Mouse (Mus musculus) kidney, embryonic 15.5 days (tissue): Measurements from ENCODE around the gene Cpsf2. TPM values are rescaled to one million over a fixed set of nuclear protein-coding genes. Genes with fewer than 3 reads are reported as not detected.

Experiments
- ATAC-seq: fragments of 200-750 bp; cut with Nextera tagmentation; replicated peaks from 2 replicates; pipeline ENCODE4 v1.8.0; 2017; ENCODE audit warnings: moderate TSS enrichment; ENCODE audit not compliant: low FRiP score
- H3K27ac ChIP-seq: fragments of 300-500 bp; sonication (generic); 2 replicates; pipeline ENCODE4 v1.5.1; 2015; ENCODE audit warnings: mild to moderate bottlenecking, inconsistent platforms
- H3K27me3 ChIP-seq: fragments of 300-500 bp; sonication (generic); 2 replicates; pipeline ENCODE4 v1.6.1; 2015; ENCODE audit warnings: inconsistent platforms
- H3K36me3 ChIP-seq: fragments of 300-500 bp; sonication (generic); 2 replicates; pipeline ENCODE4 v1.6.1; 2015; ENCODE audit warnings: inconsistent platforms
- H3K4me1 ChIP-seq: fragments of 300-500 bp; sonication (generic); 2 replicates; pipeline ENCODE4 v1.6.1; 2015; ENCODE audit warnings: inconsistent platforms
- H3K4me2 ChIP-seq: fragments of 300-500 bp; sonication (generic); 2 replicates; pipeline ENCODE4 v1.6.1; 2015; ENCODE audit warnings: moderate library complexity, mild to moderate bottlenecking, inconsistent platforms
- H3K4me3 ChIP-seq: fragments of 300-500 bp; sonication (generic); replicated peaks from 2 replicates; pipeline ENCODE4 v1.5.1; 2015; ENCODE audit warnings: mild to moderate bottlenecking, inconsistent platforms
- H3K9ac ChIP-seq: fragments of 300-500 bp; sonication (generic); 2 replicates; pipeline ENCODE4 v1.6.1; 2015; ENCODE audit warnings: mild to moderate bottlenecking, inconsistent platforms
- H3K9me3 ChIP-seq: fragments of 300-500 bp; sonication (generic); replicated peaks from 2 replicates; pipeline ENCODE4 v1.6.1; 2016; ENCODE audit warnings: inconsistent platforms
- WGBS: fragments of 180-500 bp; shearing (Covaris S2); methylation state at CpG from one replicate; pipeline ENCODE4 v1.1.7; 2015; ENCODE audit warnings: mixed read lengths; 5-methylcytosine and 5-hydroxymethylcytosine counted together
- polyA plus RNA-seq: library from polyadenylated mRNA; unstranded; fragments of >200 nt; fragmentation: Nextera tagmentation; extraction: Ambion mirVana; gene quantifications from 2 replicates; pipeline ENCODE4 v1.2.1, GENCODE M21; 2015

The Cpsf2 gene
- polyA plus RNA-seq, 1 experiment from 2014 or later, result 30.9 TPM

DNA sequence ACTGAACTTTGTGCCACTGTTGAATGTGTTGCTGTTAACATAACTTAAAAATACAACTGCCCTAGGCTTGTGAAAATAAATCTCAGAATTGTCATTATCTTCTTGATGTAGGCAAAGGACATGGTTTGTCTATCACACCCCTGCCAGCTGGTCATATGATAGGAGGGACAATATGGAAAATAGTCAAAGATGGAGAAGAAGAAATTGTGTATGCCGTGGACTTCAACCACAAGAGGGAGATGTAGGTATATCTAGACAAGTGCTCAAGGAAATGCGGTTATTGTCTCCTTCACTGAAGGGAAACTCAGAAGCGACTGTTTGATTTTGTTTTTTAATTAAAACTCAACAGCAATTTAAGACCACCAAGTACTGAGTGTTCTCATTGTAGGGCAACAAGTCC lies 9.3 kb downstream of the Cpsf2 start:
- WGBS, result 56% methylated on average over 3 of the region's 3 CpGs
- H3K27me3 ChIP-seq, result no peaks in the 10 kb centered on the region
- ATAC-seq, result no peak
- no peak overlapping the region for H3K9ac ChIP-seq
- H3K36me3 ChIP-seq, result peaks cover 80% of the 10 kb centered on the region
- no peaks in the 10 kb centered on the region for H3K9me3 ChIP-seq
- no peaks in the 10 kb centered on the region for H3K4me1 ChIP-seq
- H3K27ac ChIP-seq, result no peak overlapping the region
- no peak overlapping the region for H3K4me3 ChIP-seq
- no peak overlapping the region for H3K4me2 ChIP-seq

DNA sequence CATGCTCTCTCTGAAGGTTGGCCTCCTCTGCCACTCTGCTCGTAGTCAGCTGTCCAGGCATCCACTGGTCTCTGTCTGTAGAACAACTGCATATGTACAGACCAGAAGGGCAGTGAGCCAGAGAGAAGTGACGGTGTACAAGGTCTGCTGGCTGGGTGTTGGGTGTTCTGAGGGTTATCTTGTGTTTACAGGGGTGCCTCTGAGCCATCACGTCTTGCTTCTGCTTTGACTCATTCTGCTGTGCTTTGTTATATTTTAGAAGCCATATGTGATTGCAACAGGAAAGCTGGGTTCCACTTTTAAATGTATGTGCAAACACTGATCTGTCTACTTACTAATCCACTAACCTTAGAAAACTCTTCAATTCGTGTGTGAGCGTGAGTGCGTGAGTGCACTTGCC lies 11.9 kb downstream of the Cpsf2 start:
- Histone ChIP-seq H3K9me3 (no peaks in the 10 kb centered on the region), H3K9ac (no peak overlapping the region), H3K27ac (no peak overlapping the region), H3K4me3 (no peak overlapping the region), H3K4me2 (no peak overlapping the region), H3K27me3 (no peaks in the 10 kb centered on the region), H3K4me1 (no peaks in the 10 kb centered on the region), H3K36me3 (peaks cover 93% of the 10 kb centered on the region)
- WGBS, result 92% methylated on average over 6 of the region's 6 CpGs
- ATAC-seq, result no peak

DNA sequence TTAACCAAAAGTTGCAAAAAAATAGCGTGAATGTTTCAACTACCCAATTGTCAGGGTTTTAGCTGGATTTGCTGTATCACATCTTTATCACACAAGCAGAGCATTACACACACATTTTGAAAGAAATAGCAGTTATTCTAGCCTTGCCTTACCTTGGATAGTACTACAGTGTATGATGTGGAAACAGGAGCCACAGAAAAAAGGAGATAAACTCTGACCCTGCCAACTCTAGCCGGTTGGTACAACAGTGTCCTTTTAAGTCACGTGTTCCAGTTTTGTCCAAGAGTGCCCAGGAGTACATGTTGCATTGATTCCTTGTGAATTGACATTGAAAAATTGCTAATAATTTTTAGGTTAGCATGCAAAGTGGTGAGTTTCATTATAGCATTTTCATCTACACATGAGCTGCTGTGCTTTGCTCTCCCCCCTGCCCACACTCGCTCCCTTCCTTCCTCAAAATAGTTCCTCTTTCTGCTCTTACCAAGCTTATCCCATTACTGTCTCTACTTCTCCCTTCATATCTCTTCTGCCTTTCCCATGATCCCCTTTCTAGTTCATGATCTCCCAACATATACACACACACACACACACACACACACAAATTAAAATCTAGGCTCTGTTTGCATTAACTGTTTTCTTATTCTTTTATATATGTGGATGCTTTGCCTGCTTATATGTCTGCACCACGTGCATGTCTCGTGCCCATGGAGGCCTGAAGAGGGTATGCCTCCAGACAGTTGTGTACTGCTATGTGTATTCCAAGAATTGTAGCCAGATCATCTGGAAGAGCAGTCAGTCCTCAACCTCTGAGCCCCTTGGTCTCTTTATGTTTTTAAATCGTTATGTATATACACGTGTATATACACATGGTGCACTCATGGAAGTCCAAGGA lies 19.0 kb downstream of the Cpsf2 start:
- Histone ChIP-seq H3K4me2 (no peak overlapping the region), H3K9me3 (no peaks in the 10 kb centered on the region), H3K4me3 (no peak overlapping the region), H3K27ac (no peak overlapping the region), H3K36me3 (peaks cover 88% of the 10 kb centered on the region), H3K9ac (no peak overlapping the region), H3K4me1 (no peaks in the 10 kb centered on the region), H3K27me3 (no peaks in the 10 kb centered on the region)
- 95% methylated on average over 8 of the region's 8 CpGs for WGBS
- ATAC-seq, result no peak

DNA sequence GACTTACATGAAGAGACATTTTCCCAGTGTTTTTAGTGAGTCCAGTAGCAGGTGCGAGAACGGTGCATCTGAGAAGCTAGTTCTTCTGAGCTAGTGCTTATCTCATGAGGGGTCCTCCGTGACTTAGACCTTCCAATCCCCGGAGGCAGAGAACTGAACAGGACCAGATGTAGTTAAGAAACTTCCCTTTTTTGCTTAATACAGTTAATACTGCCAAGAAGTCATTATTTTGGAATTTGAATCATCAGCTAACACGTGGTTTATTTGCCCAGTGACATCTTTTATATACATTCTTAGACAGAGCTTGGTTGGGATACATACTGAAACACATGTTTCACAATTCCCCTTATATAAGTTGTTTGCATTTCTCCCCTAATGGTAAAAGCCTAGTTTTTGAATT lies 23.1 kb downstream of the Cpsf2 start:
- 92% methylated on average over 5 of the region's 5 CpGs for WGBS
- Histone ChIP-seq H3K36me3 (peaks cover 89% of the 10 kb centered on the region), H3K4me1 (no peaks in the 10 kb centered on the region), H3K4me3 (no peak overlapping the region), H3K9me3 (no peaks in the 10 kb centered on the region), H3K27ac (no peak overlapping the region), H3K4me2 (no peak overlapping the region), H3K27me3 (no peaks in the 10 kb centered on the region), H3K9ac (no peak overlapping the region)
- no peak for ATAC-seq

DNA sequence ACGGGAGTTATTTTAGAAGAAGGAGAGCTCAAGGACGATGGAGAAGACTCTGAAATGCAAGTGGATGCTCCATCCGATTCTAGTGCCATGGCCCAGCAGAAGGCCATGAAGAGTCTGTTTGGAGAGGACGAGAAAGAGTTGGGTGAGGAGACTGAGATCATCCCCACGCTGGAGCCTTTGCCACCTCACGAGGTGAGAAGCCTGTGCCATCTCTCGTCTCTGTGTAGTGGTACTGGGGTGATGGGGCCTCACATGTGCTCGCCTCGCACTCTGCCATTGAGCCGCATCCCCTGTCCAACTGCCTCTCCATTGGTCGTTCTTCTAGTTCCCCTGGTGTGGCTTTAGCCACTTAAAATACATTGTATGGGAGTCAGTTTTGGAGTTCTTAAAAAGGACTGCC lies 25.0 kb downstream of the Cpsf2 start:
- Histone ChIP-seq H3K36me3 (peaks cover 95% of the 10 kb centered on the region), H3K27me3 (no peaks in the 10 kb centered on the region), H3K9ac (no peak overlapping the region), H3K9me3 (no peaks in the 10 kb centered on the region), H3K27ac (no peak overlapping the region), H3K4me3 (no peak overlapping the region), H3K4me1 (no peaks in the 10 kb centered on the region), H3K4me2 (no peak overlapping the region)
- WGBS, result 93% methylated on average over 11 of the region's 11 CpGs
- ATAC-seq, result no peak

DNA sequence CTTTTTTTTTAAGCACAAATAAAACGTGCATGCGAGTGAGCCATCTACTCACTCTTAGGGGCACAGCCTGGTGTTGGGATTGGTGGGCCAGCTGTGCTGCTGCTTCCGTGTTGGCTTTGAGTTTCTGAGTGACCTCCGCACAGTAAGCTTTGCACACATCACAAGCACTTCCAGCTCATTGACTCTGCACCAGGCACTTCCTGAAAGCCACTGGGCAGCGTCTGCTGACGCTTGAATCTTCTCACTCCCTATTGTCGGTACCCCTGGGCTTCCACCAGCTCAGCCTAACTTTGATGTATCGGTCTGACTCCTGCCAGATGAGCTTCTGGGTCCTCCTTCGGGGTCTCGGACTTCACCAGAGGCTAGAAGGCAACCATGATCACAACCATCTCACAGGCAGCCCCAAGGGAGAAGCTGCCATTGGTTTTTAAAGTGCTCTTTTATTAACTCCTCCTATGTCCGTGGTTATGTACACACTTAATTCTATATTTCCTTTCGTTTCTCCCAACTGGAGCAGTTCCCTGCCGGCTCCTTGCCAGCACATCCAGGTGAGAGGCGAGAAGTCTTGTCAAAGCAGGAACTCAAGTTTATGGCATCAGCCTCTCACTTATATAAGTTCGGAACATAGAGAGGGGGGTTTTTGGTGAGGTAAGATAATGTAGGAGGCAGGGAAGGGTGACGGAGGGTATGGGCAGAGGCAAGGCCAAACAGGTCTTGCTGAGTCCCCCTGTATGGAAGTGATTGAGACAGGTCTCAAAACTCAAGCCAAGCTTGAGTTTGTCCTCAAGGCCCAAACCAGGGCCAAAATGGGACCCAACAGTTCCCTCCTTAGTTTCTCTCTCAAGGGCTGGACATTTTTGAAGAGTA lies 32.6 kb downstream of the Cpsf2 start:
- Histone ChIP-seq H3K4me1 (no peaks in the 10 kb centered on the region), H3K9ac (no peak overlapping the region), H3K27ac (no peak overlapping the region), H3K4me2 (no peak overlapping the region), H3K9me3 (no peaks in the 10 kb centered on the region), H3K4me3 (no peak overlapping the region), H3K27me3 (no peaks in the 10 kb centered on the region), H3K36me3 (peaks cover 31% of the 10 kb centered on the region)
- 86% methylated on average over 16 of the region's 16 CpGs for WGBS
- ATAC-seq, result no peak

DNA sequence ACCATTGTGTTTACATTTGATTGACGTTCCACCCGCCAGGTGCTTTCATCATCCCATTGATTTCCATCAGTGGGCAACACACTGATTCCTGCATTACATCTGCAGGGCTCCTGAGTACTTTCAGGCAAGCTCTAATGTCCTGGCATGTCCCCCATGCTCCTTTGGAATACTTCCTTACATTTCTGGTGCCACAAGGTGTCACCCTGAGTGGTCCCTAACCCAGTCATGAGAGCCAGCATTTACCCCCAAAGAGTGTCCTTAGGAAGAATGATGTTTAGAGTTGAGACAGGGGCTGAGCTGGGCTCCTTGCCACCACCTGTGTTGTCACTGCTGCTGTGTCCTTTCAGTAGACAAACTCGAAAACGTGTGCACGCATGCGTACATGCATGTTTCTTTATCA lies 33.8 kb downstream of the Cpsf2 start:
- H3K4me1 ChIP-seq, result no peaks in the 10 kb centered on the region
- no peak for ATAC-seq
- WGBS, result 93% methylated on average over 6 of the region's 6 CpGs

DNA sequence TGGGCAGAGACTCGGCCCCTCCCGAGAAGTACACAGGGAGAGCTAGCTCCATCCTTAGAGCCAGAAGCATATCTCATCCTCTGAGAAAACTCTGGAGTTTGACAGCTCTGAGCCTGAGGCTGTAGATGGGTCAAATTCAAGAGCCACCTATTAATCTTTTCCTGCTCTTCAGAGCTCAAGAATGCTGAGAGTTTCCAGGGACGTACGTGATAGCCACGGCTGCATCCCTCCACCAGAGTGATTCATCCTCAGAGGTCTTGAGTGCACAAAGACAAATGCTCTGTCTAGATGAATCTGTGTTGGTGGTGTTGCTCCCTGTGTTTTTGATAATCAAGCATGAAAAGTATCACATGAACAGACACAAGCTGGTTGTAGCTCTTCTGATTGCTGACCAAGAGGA lies 38.6 kb downstream of the Cpsf2 start:
- WGBS, result 54% methylated on average over 5 of the region's 5 CpGs
- Histone ChIP-seq H3K4me2 (no peak overlapping the region), H3K9me3 (no peaks in the 10 kb centered on the region), H3K27me3 (no peaks in the 10 kb centered on the region), H3K4me1 (no peaks in the 10 kb centered on the region), H3K9ac (no peak overlapping the region), H3K27ac (no peak overlapping the region), H3K36me3 (no peaks in the 10 kb centered on the region), H3K4me3 (no peak overlapping the region)
- ATAC-seq, result no peak

More for the DNA sequence above, 33.8 kb downstream of the Cpsf2 start:
- H3K27ac ChIP-seq, result no peak overlapping the region
- no peaks in the 10 kb centered on the region for H3K27me3 ChIP-seq
- H3K9me3 ChIP-seq, result no peaks in the 10 kb centered on the region
- no peak overlapping the region for H3K4me2 ChIP-seq
- no peak overlapping the region for H3K4me3 ChIP-seq
- peaks cover 19% of the 10 kb centered on the region for H3K36me3 ChIP-seq
- H3K9ac ChIP-seq, result no peak overlapping the region

DNA sequence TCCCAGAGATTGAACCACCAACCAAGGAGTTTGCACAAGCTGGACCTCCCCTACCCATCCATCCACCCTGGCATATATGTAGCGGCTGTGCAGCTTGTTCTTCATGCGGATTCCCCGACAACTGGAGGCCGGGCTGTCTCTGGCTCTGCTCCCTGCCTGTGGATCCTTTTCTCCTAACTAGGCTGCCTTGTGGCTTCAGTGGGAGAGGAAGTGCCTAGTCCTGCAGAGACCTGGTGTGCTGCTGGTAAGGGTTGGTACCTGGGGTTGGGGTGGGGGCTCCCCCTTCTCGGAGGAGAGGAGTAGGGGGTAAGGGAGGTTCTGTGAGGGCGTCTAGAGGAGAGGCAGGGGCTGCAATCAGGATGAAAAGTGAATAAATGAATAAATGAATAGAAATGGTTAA lies 39.3 kb downstream of the Cpsf2 start:
- ATAC-seq, result no peak
- 92% methylated on average over 6 of the region's 6 CpGs for WGBS
- H3K36me3 ChIP-seq, result no peaks in the 10 kb centered on the region

DNA sequence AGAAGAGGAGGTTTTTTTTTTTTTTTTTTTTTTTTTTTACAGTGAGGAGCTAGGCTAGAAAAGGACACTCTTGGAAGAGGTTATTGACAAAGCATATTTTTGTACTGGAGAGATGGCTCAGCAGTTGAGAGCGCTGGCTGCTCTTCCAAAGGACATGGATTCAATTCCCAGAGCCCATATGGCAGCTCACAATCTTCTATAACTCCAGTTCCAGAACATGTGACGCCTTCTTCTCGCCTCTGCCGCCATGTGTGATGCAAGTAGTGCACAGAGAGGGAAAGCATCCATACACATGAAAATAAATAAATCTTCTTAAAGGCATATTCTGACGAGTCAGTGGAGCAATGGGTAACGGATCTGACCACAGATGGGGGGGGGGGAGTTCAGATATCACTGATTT lies 46.1 kb downstream of the Cpsf2 start:
- 78% methylated on average over 6 of the region's 6 CpGs for whole genome bisulfite sequencing

More for the DNA sequence above, 39.3 kb downstream of the Cpsf2 start:
- no peak overlapping the region for H3K9ac ChIP-seq
- H3K27ac ChIP-seq, result no peak overlapping the region
- H3K4me3 ChIP-seq, result no peak overlapping the region
- H3K9me3 ChIP-seq, result no peaks in the 10 kb centered on the region
- H3K4me2 ChIP-seq, result no peak overlapping the region
- H3K27me3 ChIP-seq, result no peaks in the 10 kb centered on the region
- H3K4me1 ChIP-seq, result no peaks in the 10 kb centered on the region

DNA sequence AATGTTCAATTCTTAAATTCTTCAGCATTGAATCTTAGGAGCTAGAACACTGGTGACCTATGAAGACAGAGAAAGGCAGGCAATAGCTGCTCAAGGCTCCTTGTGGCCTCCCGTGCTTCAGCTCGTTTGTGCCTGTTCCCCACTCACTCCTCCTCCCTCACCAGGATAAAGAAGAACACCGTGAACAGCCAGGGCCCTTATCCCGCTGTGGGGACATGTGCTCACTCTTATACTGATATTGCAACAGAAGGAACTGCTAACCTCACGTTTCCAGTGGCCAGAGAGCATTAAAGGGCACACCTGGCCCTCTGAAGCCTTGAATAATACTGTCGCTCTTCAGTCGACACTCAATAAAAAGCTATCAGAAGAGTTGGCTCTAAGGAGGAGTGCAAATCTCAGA lies 53.4 kb downstream of the Cpsf2 start:
- no peak overlapping the region for H3K4me3 ChIP-seq
- no peaks in the 10 kb centered on the region for H3K27me3 ChIP-seq
- H3K4me2 ChIP-seq, result no peak overlapping the region
- no peak for ATAC-seq
- 50% methylated on average over 7 of the region's 7 CpGs for WGBS
- H3K9me3 ChIP-seq, result no peaks in the 10 kb centered on the region
- H3K9ac ChIP-seq, result no peak overlapping the region
- no peak overlapping the region for H3K27ac ChIP-seq
- no peaks in the 10 kb centered on the region for H3K4me1 ChIP-seq
- H3K36me3 ChIP-seq, result no peaks in the 10 kb centered on the region

More for the DNA sequence above, 46.1 kb downstream of the Cpsf2 start:
- Histone ChIP-seq H3K27me3 (no peaks in the 10 kb centered on the region), H3K36me3 (no peaks in the 10 kb centered on the region), H3K9me3 (no peaks in the 10 kb centered on the region), H3K27ac (no peak overlapping the region), H3K4me1 (no peaks in the 10 kb centered on the region), H3K4me2 (no peak overlapping the region), H3K9ac (no peak overlapping the region), H3K4me3 (no peak overlapping the region)
- ATAC-seq, result no peak

DNA sequence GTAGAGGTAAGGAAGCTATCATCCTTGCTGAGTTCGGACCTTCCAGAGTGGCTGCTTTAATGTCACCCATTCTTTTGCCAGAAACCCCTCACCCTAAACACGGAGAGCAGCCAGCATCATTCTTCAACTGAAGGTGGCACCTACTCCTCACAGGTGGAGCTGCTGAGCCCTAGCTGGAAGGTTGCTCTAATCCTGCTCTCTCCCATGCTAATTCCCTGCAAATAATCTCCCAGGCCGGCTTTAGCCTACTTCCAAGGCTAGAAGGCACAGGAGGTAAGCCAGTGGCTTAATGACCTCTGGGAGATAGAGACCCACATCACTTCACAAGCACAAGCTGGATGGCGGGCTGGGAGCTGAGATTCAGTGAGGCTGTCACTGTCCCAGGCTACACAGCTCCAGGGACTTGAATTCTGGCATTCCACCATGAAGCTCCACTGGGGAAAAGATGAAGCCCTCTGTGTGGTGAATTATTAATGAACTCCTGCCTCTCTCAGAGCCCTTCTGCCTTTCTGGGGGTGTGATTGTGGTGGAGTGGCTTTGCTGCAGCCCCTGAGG lies 54.2 kb downstream of the Cpsf2 start:
- ATAC-seq, result no peak
- H3K27ac ChIP-seq, result no peak overlapping the region
- H3K36me3 ChIP-seq, result no peaks in the 10 kb centered on the region
- no peaks in the 10 kb centered on the region for H3K27me3 ChIP-seq
- no peaks in the 10 kb centered on the region for H3K4me1 ChIP-seq
- WGBS, result 51% methylated on average over 4 of the region's 4 CpGs
- H3K4me3 ChIP-seq, result no peak overlapping the region
- no peaks in the 10 kb centered on the region for H3K9me3 ChIP-seq
- no peak overlapping the region for H3K9ac ChIP-seq
- no peak overlapping the region for H3K4me2 ChIP-seq
